Mouse (Mus musculus) c-Kit-positive CD71-positive TER-119-positive erythroid progenitor cells, embryonic 14.5 days (primary cell): ENCODE results near the gene Ovol1.

Experiments used
- DNase-seq: peaks from one replicate; pipeline ENCODE4 v3.0.0-alpha.2; 2013; ENCODE audit warnings: low spot score

Gene Ovol1

GRCm38 (mm10) chr19:5568470-5569140 lies 8.2 kb upstream of the Ovol1 start:
- DNase-seq = peak; percentile 92

GRCm38 (mm10) chr19:5567534-5568469 lies 7.4 kb upstream of the Ovol1 start, which contains the start of gene Ap5b1:
Gene Ap5b1 (plus strand): TSS chr19:5568025.
- peak; percentile 81 for DNase-seq

GRCm38 (mm10) chr19:5567180-5567533 lies 6.7 kb upstream of the Ovol1 start:
- peak; percentile 48 for DNase-seq

- DNase-seq = no peak
These were observed 5.9 kb upstream of the Ovol1 start for GRCm38 (mm10) chr19:5566316-5566715.

- no peak for DNase-seq
These were observed 2.3 kb upstream of the Ovol1 start for GRCm38 (mm10) chr19:5562776-5563175.

GRCm38 (mm10) chr19:5561886-5562285 lies 1.4 kb upstream of the Ovol1 start:
- DNase-seq = no peak

GRCm38 (mm10) chr19:5561252-5561790 lies 875 bp upstream of the Ovol1 start:
- no peak for DNase-seq

GRCm38 (mm10) chr19:5559631-5560456 lies 602 bp downstream of the Ovol1 start:
- no peak for DNase-seq

GRCm38 (mm10) chr19:5559229-5559628 lies 1.2 kb downstream of the Ovol1 start:
- no peak for DNase-seq

GRCm38 (mm10) chr19:5558770-5559169 lies 1.7 kb downstream of the Ovol1 start:
- DNase-seq = no peak

- no peak for DNase-seq
These were observed 2.3 kb downstream of the Ovol1 start for GRCm38 (mm10) chr19:5558169-5558568.

GRCm38 (mm10) chr19:5554212-5554611 lies 6.2 kb downstream of the Ovol1 start:
- no peak for DNase-seq

GRCm38 (mm10) chr19:5553802-5554201 lies 6.6 kb downstream of the Ovol1 start:
- no peak for DNase-seq

GRCm38 (mm10) chr19:5547471-5548056 lies 12.9 kb downstream of the Ovol1 start:
- DNase-seq = no peak

- DNase-seq = no peak
These were observed 16.4 kb downstream of the Ovol1 start for GRCm38 (mm10) chr19:5544031-5544430.

- DNase-seq = no peak
These were observed 17.1 kb downstream of the Ovol1 start for GRCm38 (mm10) chr19:5543362-5543761.

- DNase-seq = no peak
These were observed 21.7 kb downstream of the Ovol1 start for GRCm38 (mm10) chr19:5538786-5539185.

GRCm38 (mm10) chr19:5532520-5532919 lies 27.9 kb downstream of the Ovol1 start:
- DNase-seq = no peak

GRCm38 (mm10) chr19:5530138-5530524 lies 30.3 kb downstream of the Ovol1 start:
- no peak for DNase-seq

- DNase-seq = peak; percentile 92
These were observed 30.9 kb downstream of the Ovol1 start for GRCm38 (mm10) chr19:5529325-5530137.

- no peak for DNase-seq
These were observed 35.2 kb downstream of the Ovol1 start for GRCm38 (mm10) chr19:5525204-5525603.
